Mouse (Mus musculus): Measurements from ENCODE around the gene Rufy3.

The Rufy3 gene

DNA sequence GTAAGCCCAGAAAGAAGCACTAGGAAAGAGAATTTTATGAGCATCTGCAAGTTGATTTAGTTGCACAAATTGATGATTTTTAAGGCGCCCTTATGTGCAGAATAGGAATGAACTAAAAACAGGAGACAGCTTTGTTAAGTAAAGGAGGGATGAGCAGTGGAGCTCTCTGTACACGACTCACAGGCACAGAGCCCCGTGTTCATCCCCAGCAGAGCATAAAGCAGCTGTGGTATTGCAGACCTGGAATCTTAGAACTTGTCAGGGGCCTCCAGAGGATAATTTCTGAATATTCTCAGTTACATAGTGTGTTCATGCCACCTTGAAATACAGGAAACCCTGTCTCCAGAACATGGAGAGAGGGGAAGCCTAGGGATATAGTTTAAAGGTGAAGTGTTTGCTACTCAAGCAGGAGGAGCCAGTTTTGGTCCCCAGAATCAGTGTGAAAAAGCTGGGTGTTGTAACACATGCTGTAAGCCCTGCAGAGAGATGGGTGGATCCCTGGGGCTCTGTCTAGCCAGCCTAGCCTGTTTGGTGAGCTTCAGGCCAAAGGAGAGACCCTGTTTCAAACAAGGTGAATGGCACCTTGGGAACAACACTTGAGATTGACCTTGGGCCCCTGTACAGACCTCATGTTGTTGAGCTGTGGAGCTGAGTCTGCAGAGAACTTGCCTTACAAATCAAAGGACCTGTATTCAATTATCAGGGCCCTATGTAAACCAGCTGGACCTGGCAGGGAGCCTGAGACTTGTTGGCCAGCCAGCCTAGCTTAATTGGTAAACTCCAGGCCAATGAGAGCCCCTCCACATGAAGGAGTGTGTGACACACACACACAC, 10.9 kb downstream of the Rufy3 start:
- DNase-seq, result no peak

GRCm38 (mm10) chr5:88580681-88581080, 15.8 kb downstream of the Rufy3 start:
- DNase-seq, result no peak

DNA sequence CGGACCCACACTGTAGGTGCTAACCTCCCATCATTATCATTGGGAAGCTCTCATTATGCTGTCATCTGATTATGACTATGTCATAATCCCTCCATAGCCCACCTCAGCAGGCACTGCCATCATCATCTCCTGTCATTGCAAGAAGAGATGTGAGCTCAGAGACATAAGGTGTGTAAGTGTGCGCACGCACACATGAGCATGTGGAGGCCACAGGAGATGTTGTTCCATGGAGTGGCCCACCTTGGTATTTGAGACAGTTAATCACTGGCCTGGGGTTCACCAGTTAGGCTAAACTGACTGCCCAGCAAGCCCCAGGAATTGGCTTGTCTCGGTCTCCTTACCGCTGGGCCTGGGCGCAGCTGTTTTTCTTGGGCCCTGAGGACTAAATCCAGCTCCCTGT, 16.5 kb downstream of the Rufy3 start:
- DNase-seq, result no peak

GRCm38 (mm10) chr5:88583271-88584031, 18.6 kb downstream of the Rufy3 start:
- DNase-seq, result no peak

DNA sequence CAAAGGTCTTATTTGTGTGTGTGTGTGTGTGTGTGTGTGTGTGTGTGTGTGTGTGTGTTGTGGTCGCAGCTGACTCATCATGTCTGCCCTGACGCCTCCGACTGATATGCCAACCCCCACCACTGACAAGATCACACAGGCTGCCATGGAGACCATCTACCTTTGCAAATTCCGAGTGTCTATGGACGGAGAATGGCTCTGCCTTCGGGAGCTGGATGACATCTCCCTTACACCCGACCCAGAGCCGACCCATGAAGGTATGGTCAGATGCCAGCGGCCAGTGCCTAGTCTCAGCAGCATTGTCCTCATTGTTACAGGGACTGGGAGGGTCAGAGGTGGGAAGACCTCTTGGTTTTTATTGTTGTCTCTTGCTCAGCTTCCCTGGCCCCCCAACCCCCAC, 19.2 kb downstream of the Rufy3 start:
- no peak for DNase-seq

- no peak for DNase-seq
These were observed 21.8 kb downstream of the Rufy3 start for GRCm38 (mm10) chr5:88586407-88587174.

DNA sequence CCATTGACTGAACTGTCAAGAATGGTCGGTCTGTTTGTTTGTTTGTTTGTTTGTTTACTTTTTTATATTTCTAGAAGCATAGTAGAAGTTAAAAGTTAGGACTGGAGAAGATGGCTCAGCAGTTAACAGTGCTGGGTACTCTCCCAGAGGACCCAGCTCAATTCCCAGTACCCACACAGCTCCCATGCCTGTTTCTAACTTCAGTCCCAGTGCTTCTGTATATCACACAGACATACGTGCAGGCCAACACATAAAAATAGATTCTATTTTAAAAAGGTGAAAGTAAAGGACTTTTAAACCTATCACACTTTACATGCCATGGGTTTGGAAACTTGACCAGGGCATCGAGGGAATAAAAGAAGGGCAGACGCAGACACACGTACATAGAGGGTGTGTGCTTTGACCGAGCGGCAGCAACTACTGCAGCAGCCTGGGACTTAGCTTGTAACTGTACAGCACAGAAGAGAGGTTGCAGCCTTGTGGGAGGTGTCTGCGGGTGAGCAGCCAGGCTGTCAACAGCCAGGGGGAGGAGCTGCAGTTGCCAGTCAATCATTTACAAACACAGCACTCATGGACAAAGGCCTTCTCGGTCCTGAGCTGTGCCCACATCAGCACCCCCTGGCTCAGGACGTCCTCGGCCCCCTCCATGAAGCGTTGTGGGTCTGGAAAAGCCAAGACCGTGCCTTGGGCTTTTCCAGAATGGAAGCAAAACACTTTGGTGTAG, 22.5 kb downstream of the Rufy3 start:
- no peak for DNase-seq

- DNase-seq, result no peak
These were observed 23.6 kb downstream of the Rufy3 start for GRCm38 (mm10) chr5:88588481-88588880.

DNA sequence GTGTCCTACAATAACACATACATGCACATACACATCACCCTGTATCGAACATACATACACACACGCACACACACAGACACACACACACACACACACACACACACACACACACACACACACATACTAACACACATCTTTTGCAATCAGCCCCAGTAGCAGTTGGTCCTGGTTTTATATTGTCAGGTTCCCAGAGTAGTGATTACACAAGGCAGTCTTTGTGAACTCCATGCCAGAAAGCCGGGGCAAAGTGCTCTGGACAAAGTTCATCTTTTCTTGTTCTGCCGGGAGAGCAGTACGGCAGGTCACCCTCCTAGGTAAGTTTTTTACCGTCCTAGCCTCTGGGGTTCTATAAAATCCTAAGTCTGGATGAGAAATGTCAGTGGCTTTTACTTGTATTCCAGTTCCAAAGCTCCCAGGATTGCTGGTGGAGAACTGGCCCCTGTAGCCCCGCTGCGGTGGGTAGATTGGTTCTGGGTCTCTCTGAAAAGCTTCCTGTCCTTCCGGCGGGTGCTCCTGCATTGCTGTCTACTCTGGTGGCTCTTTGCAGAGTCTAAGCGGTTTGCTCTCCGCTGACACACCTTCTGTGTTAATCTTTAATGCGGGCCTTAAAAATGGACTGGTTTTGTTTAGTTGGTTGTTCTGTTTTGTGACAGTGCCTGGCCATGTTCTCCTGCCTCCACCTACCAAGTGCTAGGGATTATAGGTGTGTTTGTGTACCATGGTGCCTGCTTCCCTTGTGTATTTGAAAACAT, 28.8 kb downstream of the Rufy3 start:
- no peak for DNase-seq

GRCm38 (mm10) chr5:88594173-88594569, 29.3 kb downstream of the Rufy3 start:
- DNase-seq, result no peak

GRCm38 (mm10) chr5:88595537-88596455, 31.0 kb downstream of the Rufy3 start:
- no peak for DNase-seq

GRCm38 (mm10) chr5:88598961-88599360, 34.1 kb downstream of the Rufy3 start:
- DNase-seq, result no peak

DNA sequence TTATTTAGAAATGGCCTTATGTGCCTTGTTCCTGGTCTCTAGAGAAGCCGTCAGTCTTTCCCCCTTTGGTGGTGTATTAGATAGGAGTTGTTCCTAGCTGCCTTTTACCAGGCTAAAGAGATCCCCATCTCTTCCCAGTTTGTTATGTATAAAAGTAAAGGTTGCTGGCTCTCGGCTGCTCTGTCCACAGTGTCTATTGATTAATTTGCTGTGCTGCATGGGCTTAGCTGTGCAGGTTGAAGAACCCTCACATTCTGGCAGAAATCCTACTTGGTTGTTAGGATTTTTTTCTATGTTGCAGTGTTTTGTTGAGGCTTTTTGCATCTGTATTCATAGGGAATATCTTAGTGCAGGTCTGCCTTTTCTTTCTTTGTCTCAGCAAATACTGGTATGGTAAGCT, 37.2 kb downstream of the Rufy3 start:
- no peak for DNase-seq

DNA sequence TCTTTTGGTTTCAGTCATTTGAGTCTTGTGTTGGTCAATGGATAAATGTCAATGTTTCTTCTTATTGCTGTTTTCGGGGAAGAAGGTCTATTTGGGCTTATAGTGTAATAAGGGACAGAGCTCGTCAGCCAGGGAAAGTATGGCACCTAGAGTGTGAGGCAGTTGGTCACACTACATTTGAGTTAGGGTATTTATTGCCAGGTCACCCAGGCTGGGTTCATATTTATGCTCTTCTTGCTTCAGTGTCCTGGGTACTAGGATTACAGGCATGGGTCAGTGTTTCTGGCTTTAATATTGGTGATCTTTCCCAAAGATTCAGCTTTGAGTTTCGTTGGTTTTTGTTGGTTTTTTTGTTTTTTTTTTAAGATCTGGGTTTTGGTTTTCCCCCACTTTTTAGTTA, 37.9 kb downstream of the Rufy3 start:
- DNase-seq, result no peak

DNA sequence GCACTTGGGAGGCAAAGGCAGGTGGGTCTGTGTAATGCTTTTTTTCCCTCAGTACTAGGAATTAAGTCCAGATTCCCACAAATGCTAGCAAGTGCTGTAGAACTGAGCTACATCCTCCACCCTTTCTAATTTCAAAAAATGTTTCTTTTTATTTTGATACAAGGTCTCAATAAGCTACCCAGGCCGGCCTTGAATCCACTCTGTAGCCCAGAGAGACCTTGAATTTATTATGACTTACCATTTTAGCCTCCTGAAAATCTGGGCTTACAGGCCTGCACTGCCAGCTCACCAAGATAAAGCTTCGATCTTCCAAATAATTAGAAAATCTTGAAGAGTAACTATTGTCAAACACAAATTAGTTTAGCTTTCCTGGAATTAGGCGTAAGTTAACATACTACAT, 39.2 kb downstream of the Rufy3 start:
- no peak for DNase-seq

DNA sequence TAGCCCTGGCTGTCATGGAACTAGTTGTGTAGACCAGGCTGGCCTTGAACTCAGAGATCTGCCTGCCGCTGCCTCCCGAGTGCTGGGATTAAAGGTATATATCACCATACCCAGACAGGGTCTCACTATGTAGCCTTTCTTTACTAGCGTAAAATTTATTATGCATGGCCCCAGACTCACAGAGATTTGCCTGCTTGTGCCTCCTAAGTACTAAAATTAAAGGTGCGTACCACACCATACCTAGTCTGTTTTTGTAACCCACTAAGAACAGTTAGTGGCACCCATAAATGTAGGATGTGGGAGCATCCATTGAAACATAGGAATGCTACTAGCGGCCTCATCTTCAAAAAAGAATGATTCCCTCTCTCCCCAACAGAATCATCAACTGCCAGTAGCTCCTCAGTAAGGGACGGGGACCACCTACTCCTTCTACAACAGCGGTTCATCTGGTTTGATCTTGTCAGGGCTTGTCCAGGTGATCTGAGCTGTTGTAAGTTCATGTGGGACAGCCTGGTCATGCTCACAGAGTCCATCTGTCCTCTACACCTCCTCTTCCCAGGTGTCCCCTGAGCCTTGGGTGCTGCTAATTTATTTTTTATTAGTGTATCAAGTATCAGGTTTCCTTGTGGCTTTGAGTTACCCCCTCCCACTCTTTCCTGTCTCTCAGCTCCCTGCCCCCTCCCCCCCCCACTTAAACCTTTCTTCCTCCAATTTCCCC, 40.0 kb downstream of the Rufy3 start:
- DNase-seq, result no peak

DNA sequence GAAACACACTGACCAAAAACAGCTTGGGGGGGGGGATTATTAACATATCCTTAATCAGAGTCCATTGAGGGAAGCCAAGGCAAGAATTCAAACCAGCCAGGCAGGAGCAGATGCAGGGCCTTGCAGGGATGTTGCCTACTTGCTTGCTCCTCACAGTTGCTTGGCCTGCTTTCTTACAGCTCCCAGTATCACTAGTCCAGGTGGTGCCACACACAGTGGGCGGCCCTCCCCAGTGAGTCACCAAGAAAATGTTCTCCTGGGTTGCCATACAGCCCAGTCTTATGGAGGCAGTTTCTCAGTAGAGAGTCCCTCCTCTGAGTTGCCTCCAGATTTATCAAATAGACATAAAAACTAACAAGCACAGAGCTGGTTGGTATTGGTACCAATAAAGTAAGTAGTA, 49.3 kb downstream of the Rufy3 start:
- no peak for DNase-seq

GRCm38 (mm10) chr5:88616988-88617387, 52.1 kb downstream of the Rufy3 start:
- DNase-seq, result no peak

GRCm38 (mm10) chr5:88627545-88627944, 62.7 kb downstream of the Rufy3 start:
- no peak for DNase-seq

DNA sequence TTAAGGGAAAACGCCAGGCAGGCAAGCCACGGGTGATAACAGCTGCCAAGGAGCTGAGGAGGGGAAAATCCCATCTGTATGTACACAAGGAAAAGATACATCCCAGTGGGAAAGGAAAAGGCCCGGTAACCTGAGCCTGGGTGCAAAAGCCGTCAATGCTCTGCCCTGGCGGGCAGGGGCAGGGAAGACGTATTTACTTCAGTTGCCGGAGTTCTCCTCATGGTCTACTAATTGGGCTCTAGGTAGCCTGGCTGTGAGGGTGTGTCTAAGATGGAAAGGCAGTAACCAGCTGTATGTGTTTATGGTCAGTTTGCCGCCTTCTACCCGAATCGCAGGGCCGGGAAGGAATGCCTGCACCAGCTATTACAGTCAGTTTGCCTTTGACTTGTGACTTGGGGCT, 64.3 kb downstream of the Rufy3 start:
- no peak for DNase-seq
